Mouse (Mus musculus): ENCODE results near the gene Galnt10. TPM values are rescaled to one million over a fixed set of nuclear protein-coding genes. Genes with fewer than 3 reads are reported as not detected.

The Galnt10 gene
- total RNA-seq (2021) = 1 to 10 TPM; 6.4 to 6.6 TPM
- long read RNA-seq, experiment 1, full-length matches to known transcripts = 4 of 7 reads
- long read RNA-seq, experiment 1, partial matches to known transcripts = 0 of 7 reads
- long read RNA-seq, experiment 1, other reads (novel, unspliced or antisense) = 3 of 7 reads
- long read RNA-seq, experiment 2, full-length matches to known transcripts = 4 of 6 reads
- long read RNA-seq, experiment 2, partial matches to known transcripts = 0 of 6 reads
- long read RNA-seq, experiment 2, other reads (novel, unspliced or antisense) = 2 of 6 reads

- DNase-seq (ENCODE audit: low spot score in 2 of 2) = peak; percentile 83 to 86
Observed at GRCm38 (mm10) chr11:57645018-57645559, at the start of gene Galnt10. Galnt10 (plus strand) TSS chr11:57645442.

DNA sequence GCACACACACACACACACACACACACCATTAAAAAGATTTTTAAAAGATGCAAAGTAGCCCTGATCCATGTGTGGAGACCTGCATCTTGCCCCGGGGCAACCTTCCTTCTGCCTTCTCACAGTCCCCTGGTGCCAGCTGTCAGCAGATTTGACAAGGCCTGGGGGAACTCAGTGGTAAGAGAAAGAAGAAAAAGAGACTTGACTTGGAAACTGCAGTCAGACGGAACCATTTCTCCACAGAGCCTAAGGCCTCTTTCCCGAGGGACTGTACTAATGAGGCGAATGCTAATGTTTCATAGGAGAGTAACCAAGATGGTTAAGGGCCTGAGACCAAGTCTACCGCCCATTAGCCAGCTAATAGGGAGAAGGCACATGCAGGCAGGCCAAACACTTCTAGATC lies 49.3 kb upstream of the Galnt10 start:
- no peak for DNase-seq (ENCODE audit: low spot score in 2 of 2)

GRCm38 (mm10) chr11:57598161-57598560 lies 47.1 kb upstream of the Galnt10 start:
- peak; percentile 44 to 58 for DNase-seq (ENCODE audit: low spot score in 2 of 2)

GRCm38 (mm10) chr11:57599304-57599703 lies 45.9 kb upstream of the Galnt10 start:
- no peak for DNase-seq (ENCODE audit: low spot score in 2 of 2)

DNA sequence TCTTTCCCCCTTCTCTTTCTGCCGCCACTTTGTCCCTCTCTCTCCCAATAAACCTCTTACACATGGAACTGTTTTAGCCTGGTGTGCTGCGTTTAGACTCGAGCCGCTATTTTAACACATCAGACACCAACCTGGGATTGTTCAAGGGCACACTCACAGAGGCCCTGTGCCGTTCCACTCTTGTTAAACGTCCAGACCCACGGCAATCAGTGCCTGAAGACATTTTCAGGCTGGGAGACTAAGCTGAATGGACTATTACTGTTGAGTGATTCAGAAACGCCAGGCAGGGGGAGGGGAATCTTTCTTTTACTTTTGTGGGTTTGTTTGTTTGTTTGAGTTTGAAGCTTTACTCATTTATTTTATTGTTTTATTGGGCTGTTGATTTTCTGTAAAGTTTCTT lies 45.1 kb upstream of the Galnt10 start:
- DNase-seq (ENCODE audit: low spot score in 2 of 2) = no peak

- DNase-seq (ENCODE audit: low spot score in 2 of 2) = peak in 1 of 2 experiments; percentile 15
Observed at GRCm38 (mm10) chr11:57600621-57601121, 44.6 kb upstream of the Galnt10 start.

- no peak for DNase-seq (ENCODE audit: low spot score in 2 of 2)
Observed at GRCm38 (mm10) chr11:57601806-57602455, 43.3 kb upstream of the Galnt10 start.

GRCm38 (mm10) chr11:57605086-57605485 lies 40.2 kb upstream of the Galnt10 start:
- DNase-seq (ENCODE audit: low spot score in 2 of 2) = no peak

- DNase-seq (ENCODE audit: low spot score in 2 of 2) = no peak
Observed at GRCm38 (mm10) chr11:57605660-57606059, 39.6 kb upstream of the Galnt10 start.

GRCm38 (mm10) chr11:57614502-57614901 lies 30.7 kb upstream of the Galnt10 start:
- DNase-seq (ENCODE audit: low spot score in 2 of 2) = no peak

DNA sequence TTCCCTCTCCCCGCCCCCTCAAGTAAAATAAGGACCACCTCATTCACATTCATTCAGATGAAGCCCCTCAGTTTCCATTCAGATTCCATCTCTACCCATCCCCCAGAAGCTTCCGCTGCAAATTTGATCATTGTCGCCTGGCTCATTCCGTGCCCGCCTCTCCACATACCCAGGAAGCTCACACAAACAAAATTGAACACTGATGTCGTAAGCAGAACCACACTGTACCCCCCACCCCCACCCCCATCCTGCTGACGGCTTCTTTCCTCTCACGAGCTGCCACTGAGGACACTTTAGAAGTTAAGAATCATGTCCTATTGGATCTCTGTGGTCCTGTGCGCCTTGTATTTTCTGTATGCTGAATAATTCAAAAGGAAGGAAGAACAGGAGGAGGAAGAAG lies 30.0 kb upstream of the Galnt10 start:
- no peak for DNase-seq (ENCODE audit: low spot score in 2 of 2)

GRCm38 (mm10) chr11:57615871-57616270 lies 29.4 kb upstream of the Galnt10 start:
- DNase-seq (ENCODE audit: low spot score in 2 of 2) = no peak

GRCm38 (mm10) chr11:57617526-57618264 lies 27.5 kb upstream of the Galnt10 start:
- DNase-seq (ENCODE audit: low spot score in 2 of 2) = peak; percentile 26 to 36

- DNase-seq (ENCODE audit: low spot score in 2 of 2) = no peak
Observed at GRCm38 (mm10) chr11:57621472-57621871, 23.8 kb upstream of the Galnt10 start.

DNA sequence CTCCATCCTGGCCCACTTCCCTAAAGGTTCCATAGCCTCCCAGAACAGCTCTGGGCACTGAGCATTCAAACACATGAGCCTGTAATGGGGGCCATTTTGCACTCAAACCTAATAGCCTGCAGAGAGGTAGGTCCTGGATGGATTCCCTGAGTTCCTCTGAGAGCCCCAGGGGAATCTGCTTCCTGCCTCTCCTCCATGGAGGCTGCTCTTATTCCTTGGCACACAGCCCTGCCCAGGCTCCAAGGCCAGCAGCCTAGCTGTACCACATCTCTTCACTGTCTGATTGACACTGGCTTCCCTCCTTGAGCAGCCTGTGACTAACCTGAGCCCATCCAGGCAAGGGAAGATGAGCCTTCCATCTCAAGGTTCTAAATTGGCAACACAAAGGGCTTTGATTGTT lies 23.4 kb upstream of the Galnt10 start:
- DNase-seq (ENCODE audit: low spot score in 2 of 2) = no peak

DNA sequence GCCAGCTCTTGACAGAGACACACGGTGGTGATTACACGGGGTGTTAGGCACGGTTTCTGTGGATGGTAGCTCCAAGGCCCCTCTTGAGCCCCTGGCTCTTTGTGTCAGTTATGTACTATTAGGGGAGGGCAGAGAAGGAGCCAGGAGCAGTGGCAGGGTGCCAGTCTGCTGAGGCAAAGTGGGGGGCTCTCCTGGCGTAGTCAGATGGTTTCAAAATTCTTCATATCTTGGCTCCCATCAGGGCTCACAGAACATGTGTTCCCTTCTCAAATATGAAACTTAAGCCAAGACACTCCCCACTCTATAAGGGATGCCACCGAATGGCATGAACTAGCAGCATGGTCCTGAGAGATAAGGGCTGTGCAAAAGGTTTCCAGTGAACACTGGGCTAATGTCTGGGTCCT lies 20.8 kb upstream of the Galnt10 start:
- DNase-seq (ENCODE audit: low spot score in 2 of 2) = no peak

DNA sequence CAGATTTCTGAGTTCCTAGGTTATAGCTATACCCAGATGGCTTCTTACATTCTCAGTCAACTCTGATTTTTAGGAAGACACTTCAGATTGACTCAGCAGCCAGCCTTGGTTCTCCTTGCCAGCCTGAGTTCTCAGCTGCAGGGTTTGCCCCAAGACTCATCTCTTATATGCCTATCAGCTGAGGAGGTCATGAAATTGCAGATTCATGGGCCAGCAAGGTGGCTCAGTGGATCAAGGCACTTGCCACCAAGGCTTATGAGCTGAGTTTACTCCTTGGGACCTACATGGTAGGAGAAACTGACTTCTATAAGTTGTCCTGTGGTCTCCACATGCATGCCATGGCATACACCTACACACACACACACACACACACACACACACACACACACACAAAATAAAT lies 19.8 kb upstream of the Galnt10 start:
- no peak for DNase-seq (ENCODE audit: low spot score in 2 of 2)

DNA sequence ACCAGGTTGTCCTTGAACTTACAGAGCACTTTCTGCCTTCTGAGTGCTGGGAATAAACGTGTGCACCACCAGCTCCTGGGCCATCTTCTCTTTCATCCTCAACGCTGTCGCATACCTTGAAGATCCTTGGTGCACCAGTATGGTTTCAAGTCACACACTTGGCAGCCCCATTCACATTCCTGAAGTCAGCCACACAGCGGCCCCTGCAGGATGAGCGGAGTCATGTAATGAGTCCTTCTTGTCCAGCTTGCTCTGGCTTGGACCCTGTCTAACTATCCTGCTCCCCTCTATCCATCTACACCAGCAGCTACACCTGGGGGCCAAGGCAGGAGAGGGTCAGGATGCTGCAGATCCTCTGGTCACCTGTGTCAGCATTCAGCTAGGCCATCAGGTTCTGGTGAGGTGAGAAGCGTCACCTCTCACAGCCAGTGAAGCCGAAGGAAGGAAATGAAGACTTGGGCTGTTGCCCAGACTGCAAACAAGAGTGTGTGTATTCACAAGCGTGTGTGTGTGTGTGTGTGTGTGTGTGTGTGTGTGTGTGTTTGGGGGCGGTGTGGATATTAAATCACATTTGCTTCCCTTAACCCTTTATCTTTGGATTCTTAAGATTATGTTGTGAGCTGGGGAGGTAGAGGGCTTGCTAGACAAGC lies 18.0 kb upstream of the Galnt10 start:
- DNase-seq (ENCODE audit: low spot score in 2 of 2) = no peak

- DNase-seq (ENCODE audit: low spot score in 2 of 2) = no peak
Observed at GRCm38 (mm10) chr11:57631805-57632485, 13.3 kb upstream of the Galnt10 start.

DNA sequence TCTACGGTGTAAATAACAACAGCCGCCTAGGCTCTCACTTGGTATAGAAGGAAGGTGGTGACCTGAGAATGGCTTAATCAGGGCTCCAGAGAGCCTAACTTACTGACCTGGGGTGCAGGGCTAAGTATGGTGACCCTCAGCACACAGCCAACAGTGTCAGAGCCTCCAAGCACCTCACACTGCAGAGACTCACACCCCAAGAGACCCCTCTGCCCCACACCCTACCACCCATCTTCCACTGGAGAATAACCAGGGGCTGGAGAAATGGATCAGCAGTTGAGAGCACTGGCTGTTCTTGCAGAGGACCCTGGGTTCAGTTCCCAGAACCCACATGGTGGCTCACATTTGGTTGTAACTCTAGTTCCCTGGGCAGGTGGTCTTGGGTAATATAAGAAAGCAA lies 12.2 kb upstream of the Galnt10 start:
- DNase-seq (ENCODE audit: low spot score in 2 of 2) = no peak
